Mouse (Mus musculus): Measurements from ENCODE around the gene Phf5a.

Phf5a gene

DNA sequence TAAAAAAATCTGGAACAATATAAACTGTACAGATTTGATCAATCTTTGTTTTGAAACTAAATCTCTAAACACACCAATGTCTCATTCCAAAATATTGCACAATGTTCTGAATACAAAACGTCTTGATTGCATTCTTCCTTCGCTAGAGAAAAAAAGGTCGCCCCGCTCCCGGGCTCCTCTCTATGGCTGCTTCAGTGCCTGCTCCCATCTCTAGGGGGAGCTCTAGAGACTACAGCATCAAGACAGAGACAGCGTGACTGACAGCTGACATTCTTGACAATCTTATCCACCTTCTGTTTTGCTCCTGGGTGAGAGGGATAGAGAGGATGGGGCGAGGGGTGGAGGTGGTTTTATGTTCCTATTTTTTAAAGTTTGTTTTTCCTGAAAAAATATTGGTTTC, 23.4 kb downstream of the Phf5a start:
- peak; percentile 51 to 78 for DNase-seq (ENCODE audit: low spot score in 2 of 2)

DNA sequence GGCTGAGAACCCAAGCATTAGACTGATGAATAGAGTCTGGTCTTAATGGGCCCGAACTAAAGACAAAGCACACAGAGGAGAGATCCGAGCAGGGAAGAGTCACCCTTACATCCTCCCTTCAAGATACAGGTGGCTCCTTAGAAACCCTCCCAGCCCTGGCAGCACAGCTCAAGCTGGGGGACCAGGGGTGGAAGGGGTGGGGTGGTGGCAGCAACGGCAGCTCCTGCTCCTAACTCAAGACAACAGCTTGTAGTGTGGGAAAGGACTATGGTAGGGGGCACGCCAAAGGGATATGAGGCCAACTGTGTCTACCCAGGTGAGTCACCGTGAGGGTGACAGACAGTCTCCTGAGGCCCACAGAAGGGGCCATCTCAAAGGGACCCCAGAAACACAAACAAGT, 23.9 kb downstream of the Phf5a start:
- DNase-seq (ENCODE audit: low spot score in 2 of 2): no peak

DNA sequence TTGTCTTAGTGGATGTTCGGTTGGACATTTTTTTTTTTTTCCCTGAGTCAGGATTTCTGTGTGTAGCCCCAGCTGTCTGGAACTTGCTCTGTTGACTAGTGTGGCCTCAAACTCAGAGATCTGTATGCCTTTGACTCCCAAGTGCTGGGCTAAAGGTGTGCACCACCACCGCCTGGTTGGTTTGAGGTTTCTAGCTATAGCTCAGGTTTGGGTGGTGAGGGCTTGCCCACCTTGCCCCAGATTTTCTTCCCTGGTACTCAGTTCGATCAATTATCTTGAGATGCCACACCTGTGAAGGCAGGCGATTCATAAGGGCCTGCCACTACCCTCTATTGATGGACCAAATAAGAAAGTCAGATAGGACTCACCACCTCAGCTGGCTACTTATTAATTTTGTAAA, 24.6 kb downstream of the Phf5a start:
- no peak for DNase-seq (ENCODE audit: low spot score in 2 of 2)

DNA sequence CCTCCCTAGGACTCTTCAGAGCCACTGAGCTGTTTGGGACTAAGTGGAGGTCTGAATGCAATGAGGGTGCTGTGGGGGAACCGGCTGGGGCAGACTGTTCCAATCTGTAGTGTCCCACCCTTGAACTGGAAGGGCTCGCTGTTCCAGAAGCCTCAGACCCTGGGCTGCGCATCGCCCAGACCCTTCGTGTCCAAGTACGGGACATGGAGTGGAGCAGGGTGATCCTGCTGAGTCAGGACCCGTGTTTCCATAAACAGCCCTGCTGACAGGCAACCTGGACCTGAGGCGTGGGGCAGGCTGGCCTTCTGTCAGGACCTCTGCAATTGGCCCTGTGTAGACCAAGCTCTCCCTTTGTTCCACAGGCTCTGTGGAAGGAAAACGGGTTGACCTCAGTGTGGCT, 25.0 kb downstream of the Phf5a start:
- no peak for DNase-seq (ENCODE audit: low spot score in 2 of 2)

DNA sequence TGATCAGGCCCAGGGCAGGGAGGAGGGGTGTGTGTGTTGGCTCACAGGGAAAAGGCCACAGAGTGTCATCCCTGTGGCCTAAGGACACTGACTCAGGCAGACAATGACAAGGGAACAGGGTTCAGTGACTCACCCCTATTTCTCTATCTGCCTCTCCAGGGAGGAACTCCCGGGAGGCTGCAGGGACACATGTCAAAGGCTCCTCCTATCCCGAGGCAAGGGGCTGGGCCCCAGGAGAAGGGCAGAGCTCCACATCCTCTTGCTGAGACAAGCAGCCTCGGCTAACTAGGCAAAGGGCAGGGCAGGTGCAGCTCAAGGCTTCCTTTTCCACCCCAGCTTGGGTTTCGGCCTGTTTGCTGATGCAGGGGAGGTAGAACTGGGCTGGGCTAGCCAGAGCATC, 26.0 kb downstream of the Phf5a start:
- no peak for DNase-seq (ENCODE audit: low spot score in 2 of 2)

DNA sequence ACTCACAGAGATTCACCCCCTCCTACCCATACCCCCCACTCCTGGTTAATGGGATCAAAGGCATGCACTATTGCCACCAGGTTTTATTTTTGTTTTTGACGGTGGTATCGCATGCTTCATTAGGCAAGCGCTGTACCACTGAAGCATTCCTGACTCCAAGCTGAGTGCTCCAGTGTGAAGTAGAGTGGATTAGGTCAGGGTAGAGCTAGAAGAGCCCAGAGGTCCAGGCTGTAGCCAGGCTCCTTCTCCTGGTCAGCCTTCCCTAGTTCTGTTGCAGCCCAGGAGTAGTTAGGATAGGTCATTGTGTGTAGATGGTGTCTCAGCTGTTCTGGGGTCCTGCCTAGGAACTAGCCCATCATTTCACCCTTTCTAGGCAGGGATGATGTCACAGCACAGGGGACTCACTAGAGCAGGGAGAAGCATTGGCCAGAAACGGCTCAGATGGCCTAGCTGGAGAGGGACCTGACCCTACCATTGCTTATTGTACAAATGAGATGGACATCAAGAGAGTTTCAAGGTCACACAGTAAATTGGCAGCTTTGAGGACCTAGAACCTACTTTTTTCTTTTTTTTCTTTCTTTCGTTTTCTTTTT, 26.6 kb downstream of the Phf5a start:
- no peak for DNase-seq (ENCODE audit: low spot score in 2 of 2)

DNA sequence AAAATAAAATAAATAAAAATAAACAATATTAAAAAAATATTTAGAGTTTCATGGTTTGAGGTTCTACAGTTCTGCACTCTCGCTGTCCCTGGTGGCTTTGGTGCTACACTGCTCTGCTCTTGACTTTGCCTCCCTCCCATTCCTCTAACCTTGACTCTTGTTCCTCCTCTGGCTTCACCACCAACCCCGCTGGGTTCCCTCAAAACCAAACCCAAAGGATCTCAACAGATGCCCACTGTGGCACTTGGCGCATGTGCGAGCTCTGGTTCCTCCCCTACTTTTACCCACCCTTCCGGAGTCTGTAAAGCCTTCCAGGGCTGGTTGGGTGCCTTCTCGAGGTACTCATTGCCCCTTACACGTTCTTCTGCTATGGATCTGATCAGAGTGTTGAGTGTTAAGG, 29.4 kb downstream of the Phf5a start:
- DNase-seq (ENCODE audit: low spot score in 2 of 2): no peak

DNA sequence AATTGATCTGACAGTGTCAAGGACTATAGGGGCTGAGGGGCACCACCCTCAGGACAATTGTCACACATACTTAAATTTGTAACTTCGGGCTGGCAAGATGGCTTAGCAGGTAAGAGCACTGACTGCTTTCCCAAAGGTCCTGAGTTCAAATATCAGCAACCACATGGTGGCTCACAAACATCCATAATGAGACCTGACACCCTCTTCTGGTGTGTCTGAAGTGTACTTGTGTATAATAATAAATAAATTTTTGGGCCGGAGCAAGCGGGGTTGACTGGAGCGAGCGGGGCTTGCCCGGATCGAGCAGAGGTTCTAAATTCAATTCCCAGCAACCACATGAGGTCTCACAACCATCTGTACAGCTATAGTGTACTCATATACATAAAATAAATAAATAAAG, 31.4 kb downstream of the Phf5a start:
- DNase-seq (ENCODE audit: low spot score in 2 of 2): no peak

DNA sequence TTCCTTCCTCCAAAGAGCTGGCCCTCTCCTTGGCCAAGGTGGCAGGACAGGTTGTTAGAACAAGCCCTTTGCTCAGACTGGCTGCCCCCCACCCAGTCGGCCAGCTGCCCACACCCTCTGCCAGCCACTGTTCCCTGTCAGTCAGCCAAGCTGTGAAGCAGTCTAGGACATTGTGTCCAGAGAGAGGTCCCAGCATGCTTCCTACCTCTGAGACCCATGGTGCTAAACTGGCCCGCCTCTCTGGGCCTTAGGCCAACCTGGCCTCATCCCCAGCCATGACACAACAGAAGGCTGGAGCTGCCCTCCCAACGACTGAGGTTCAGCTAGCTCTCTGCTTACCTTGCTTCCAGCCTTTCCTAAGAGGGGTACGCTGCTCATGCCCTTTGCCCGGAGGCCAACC, 32.1 kb downstream of the Phf5a start:
- DNase-seq (ENCODE audit: low spot score in 2 of 2): no peak

DNA sequence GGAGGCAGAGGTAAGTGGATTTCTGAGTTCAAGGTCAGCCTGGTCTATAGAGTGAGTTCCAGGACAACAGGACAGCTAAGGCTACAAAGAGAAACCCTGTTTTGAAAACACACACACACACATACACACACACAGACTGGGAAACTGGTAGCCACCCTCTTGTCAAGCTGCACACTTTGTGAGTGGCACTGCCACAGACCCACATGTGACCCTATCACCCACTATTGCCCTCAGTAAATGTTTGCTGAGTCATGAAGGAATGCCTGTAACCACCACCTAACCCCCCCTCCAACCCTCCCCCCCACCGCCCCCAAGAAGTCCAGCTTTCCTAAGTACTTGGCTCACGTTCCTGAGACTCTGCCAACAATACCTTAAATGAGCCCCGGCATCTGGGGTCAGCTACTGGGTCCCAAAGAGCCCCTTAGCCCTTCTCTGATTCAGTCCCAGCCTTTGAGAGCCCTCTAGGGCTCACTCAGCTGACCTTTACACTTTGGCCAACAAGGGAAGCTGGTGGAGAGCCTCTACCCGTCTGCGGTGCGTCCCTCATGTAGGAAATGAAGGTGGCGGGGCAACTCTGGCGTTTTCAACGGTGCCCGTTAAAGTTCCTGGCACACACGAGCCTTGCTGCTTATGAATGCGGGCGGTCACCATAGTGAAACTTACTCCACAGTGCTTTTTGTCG, 33.0 kb downstream of the Phf5a start:
- DNase-seq (ENCODE audit: low spot score in 2 of 2): no peak

DNA sequence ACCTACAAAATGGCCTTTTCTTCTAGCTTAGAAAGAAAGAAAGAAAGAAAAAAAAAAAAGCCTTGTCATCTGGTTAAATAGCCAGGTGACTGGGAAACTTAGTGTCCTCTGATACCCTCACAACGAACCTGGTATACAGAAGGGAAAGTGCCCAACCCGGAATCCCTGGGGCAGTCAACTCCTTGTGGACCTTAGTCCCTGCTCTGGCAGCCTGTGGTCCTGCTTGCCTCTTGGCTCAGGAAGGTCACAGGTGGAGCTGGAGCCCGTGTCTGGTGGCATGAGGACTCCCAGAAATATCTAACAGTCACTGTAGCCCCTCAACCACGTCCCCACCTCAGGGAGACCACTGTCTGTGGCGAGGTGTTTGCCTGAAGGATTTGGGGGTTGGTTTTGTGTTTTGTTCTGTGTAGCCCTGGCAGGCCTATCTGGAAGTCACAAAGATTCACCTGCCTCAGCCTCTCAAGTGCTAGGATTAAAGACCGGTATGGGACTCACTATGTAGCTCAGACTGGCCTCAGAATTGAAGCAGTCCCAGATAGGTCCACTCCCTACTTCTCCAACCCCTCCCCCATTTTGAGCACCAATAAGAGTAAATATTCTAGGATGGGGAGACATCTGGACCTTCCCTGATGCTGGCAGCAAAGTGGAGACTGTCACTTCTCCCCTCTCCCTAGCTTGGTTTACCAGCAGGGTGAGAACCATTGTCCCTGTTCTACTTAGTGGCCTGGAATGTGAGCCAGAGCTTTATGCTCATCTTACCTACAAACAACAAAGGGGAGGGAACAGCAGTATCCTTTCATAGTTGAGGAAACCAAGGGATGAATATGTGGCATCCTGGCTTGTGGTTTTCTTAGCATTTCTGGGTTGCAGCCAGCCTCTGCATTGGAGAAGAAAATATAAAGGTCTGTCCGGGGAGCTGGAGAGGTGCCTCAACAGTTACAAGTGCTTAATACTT, 34.5 kb downstream of the Phf5a start:
- DNase-seq (ENCODE audit: low spot score in 2 of 2): no peak

DNA sequence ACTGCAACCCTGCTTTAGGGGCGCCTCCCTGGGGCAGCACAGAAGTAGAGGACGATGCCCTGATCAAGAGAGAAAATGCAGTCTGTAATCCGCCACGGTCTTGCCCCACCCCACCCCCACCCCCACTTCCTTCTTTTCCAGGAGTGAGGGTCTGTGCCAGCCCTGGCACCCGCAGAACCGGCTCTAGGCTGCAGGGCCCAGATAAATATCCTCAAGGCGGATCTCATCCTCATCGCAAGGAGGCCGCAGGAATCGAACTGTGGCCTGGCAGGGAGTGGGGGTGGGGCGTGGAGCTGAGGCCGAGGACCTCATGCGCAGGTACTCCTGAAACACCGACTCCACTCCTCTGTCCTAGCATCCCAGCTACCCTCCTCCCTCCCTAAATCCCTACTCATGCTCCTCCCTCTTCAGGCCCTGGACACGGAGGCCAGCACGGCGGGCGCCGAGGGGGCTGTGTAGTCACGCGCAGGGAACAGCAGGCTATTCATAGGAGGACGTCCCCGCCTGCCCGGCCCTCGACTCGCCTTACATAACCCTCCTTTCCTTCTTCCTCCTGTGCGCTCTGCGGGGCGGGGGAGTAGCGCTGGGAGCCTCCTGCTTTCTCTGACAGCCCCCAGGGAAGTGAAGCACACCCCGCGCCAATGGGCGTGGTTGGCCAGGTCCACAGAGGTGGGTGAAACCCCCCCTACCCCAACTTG, 35.4 kb downstream of the Phf5a start:
- peak in 1 of 2 experiments; percentile 47 for DNase-seq (ENCODE audit: low spot score in 2 of 2)

DNA sequence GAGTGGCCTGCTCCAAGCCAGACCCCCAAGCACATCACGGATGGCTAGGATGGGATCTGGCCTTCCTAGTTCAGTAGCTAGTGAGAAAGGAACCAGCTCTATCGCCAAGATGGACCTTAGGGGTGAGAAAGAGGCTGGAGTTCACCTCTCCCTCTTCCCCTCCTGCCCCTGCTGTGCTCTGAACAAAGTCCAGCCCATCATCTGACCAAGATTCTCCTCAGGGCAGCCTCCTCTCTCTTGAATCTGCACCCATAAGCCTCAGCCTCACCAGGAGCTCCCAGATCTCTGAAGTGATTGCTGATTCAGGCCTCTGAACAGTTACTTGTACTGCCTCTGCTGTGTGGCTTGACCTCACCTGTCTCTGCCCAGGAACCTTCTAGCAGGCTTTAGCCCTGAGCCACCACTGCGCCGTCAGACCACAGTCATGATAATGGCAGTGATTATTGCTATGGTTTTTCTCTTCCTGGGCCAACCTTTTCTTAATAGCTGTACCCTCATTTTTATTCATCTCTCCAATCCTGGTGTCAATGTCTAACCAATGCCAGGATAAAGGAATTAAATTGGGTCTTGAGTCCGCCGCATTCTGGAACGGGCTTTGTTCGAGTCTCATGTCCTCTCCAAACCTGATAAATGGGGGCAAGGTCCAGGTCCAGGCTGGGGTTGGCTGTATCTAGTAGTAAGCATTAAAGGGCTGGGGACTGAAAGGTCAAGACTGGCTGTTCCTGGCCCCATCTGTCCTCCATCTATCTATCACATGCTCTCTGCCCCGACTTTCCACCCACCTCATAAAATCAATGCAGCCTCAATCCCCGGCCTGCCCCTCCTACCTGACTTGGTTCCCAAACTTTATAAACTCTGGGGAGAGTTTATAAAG, 36.5 kb downstream of the Phf5a start:
- DNase-seq (ENCODE audit: low spot score in 2 of 2): no peak

DNA sequence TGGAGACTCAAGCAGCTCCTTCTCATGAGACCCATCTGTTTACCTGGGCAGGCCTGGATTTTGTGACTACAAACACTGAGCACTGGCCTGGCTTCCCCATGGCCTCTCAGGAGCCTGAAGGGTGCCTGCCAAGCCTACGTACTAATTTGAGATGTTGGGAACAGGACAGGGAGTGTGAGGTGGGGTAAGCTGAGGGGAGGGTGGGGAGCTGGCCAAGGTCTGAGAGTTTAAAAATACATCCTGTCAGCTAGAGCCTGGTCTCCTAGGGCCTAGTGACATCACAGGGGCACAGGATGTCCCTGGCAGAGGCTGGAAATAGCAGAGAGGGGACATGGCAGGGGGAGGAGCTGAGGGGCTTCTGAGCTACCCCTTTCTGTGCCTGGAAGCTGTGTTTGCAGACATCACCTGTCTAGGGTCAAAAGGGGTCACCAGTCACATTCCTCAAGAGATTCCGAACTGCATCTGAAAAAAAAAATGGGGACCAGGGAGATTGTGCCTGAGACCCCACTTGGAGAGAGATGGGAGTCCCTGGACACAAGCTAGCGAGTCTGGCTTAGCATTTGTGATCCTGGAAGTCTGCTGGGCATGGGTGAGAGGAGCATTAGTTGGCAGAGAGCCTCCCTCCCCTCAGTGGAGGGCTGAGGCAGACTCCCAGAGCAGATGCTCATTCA, 37.4 kb downstream of the Phf5a start:
- DNase-seq (ENCODE audit: low spot score in 2 of 2): no peak

DNA sequence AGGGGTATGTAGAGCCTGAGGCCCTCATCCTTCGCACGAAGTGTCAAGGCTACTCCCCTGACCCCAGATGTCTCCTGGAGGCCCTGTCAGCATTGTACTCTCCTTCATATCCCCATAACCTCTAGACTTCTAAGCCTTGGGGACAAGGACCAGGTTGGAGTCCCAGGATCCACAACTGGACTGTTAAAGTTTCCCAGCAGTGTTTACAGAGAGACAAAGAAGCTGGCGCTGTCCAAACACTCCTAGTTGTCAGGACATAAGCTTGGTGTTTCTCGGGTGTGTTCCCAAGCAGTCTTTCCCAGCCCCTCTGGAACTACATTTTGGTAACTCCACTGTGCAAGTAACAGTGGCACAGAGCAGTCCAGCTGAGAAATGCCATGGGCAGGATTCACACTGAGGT, 38.2 kb downstream of the Phf5a start:
- DNase-seq (ENCODE audit: low spot score in 2 of 2): no peak

DNA sequence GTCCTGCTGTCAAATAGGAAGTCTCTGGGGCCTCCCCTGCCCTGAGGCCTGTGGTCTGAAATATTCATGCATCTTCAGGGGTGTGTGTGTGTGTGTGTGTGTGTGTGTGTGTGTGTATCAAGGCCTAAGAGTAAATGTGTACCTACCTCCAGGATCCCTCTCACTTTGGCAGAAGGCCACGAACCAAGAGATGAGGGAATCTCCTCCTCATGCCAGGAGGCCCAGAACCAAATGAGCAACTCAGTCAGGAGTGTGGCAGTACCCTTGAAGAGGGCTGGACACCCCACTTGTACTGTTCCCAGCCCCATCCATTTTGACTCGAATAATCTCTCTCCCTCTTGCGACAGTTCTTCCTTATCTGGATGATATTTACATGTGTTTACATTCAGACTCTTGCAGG, 39.5 kb downstream of the Phf5a start:
- no peak for DNase-seq (ENCODE audit: low spot score in 2 of 2)

DNA sequence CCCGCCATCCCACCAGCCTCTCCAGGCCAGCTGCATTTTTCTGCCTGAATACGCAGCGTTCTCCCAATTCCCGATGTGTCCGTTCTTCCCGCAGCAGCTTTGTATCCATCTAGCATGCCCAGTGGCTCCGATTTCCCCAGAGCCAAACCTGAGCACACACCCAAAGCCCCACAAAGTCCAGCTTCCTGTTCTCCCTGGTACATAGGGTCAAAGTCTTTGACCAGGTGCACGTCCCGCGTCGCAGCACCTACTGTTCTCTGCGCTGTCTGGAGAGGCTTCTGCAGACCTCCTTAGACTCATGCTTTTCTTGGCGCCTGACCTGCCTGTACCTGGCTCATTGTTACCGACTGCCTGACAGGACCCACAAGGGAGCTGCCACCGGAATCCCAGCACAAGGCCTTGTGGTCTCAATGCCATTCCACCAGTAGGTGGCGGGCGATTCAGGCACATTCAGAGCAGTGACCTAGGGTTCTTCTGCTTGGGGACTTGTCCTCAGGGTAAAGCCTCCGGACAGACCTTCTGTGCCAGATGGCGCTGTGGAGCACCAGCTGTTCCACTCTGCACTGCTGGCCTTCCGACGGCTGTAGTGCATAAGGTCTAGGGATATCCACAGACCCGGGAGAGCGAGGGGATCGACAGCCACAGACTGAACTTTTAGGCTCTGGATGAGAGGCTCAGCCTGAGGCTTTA, 40.4 kb downstream of the Phf5a start:
- peak; percentile 77 to 93 for DNase-seq (ENCODE audit: low spot score in 2 of 2)

DNA sequence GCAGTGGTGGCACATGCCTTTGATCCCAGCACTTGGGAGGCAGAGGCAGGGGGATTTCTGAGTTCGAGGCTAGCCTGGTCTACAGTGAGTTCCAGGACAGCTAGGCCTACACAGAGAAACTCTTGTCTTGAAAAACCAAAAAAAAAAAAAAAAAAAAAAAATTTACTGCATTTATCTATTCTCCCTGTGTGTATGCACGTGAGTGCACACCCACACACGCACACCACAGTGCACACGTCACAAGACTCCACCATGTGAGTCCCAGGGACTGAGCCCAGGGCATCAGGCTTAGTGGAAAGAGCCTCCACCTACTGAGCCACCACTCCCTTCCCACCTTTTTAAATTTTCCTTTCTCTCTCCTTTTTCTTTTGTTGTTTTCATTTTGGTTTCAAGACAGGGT, 41.2 kb downstream of the Phf5a start:
- DNase-seq (ENCODE audit: low spot score in 2 of 2): no peak

DNA sequence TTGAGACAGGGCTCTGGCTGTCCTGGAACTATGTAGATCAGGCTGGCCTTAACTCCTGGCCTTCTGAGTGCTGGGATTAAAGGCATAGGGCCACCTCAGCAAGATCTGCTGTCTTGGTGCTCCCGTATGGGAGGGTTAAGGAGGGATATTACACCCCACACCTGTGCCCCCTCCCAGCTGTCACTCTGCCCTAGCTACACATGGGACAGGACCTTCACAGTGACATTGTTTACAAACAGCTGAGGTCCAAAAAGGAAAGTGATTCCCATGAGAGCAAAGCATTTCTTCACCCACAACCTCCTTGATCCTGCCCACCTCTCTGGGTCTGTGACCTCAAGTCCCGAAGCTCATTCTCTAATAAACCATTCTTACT, 42.5 kb downstream of the Phf5a start:
- DNase-seq (ENCODE audit: low spot score in 2 of 2): no peak

Data from spleen, postnatal 10 days (tissue).